Mouse (Mus musculus) stomach, embryonic 15.5 days (tissue): Measurements from ENCODE around the gene Ppp4r2. TPM values are rescaled to one million over a fixed set of nuclear protein-coding genes. Genes with fewer than 3 reads are reported as not detected.

Experiments used
- ATAC-seq: fragments of 200-750 bp; cut with Nextera tagmentation; 2 replicates; pipeline ENCODE4 v1.8.0; 2017; ENCODE audit warnings: low read depth, moderate number of reproducible peaks, moderate TSS enrichment; ENCODE audit not compliant: insufficient read depth, low FRiP score
- H3K27ac ChIP-seq: fragments of 300-500 bp; sonication (generic); 2 replicates; pipeline ENCODE4 v1.5.1; 2015; ENCODE audit warnings: mild to moderate bottlenecking, inconsistent platforms
- H3K27me3 ChIP-seq: fragments of 300-500 bp; sonication (generic); replicated peaks from 2 replicates; pipeline ENCODE4 v1.6.1; 2015; ENCODE audit warnings: inconsistent platforms
- H3K36me3 ChIP-seq: fragments of 300-500 bp; sonication (generic); 2 replicates; pipeline ENCODE4 v1.6.1; 2015; ENCODE audit warnings: inconsistent platforms
- H3K4me1 ChIP-seq: fragments of 300-500 bp; sonication (generic); 2 replicates; pipeline ENCODE4 v1.6.1; 2015; ENCODE audit warnings: inconsistent platforms
- H3K4me2 ChIP-seq: fragments of 300-500 bp; sonication (generic); 2 replicates; pipeline ENCODE4 v1.6.1; 2015; ENCODE audit warnings: mild to moderate bottlenecking, inconsistent platforms
- H3K4me3 ChIP-seq: fragments of 300-500 bp; sonication (generic); replicated peaks from 2 replicates; pipeline ENCODE4 v1.5.1; 2015; ENCODE audit warnings: inconsistent platforms
- H3K9ac ChIP-seq: fragments of 300-500 bp; sonication (generic); 2 replicates; pipeline ENCODE4 v1.6.1; 2015; ENCODE audit warnings: inconsistent platforms
- H3K9me3 ChIP-seq: fragments of 300-500 bp; sonication (generic); 2 replicates; pipeline ENCODE4 v1.6.1; 2016; ENCODE audit warnings: inconsistent platforms
- WGBS: fragments of 180-500 bp; shearing (Covaris S2); methylation state at CpG from one replicate; pipeline ENCODE4 v1.1.7; 2015; 5-methylcytosine and 5-hydroxymethylcytosine counted together
- polyA plus RNA-seq: library from polyadenylated mRNA; unstranded; fragments of >200 nt; fragmentation: Nextera tagmentation; extraction: Ambion mirVana; gene quantifications from 2 replicates; pipeline ENCODE4 v1.2.1, GENCODE M21; 2015

Gene Ppp4r2
- polyA plus RNA-seq, 1 experiment from 2014 or later = 17.4 TPM

- H3K36me3 ChIP-seq = no peaks in the 10 kb centered on the region
- no peaks in the 10 kb centered on the region for H3K9me3 ChIP-seq
- 78% methylated on average over 6 of the region's 6 CpGs for WGBS
- no peak overlapping the region for H3K4me2 ChIP-seq
- H3K9ac ChIP-seq = no peak overlapping the region
- H3K4me1 ChIP-seq = no peaks in the 10 kb centered on the region
- H3K27ac ChIP-seq = no peak overlapping the region
- ATAC-seq = no peak
- no peak overlapping the region for H3K4me3 ChIP-seq
- 0 out of 2 replicates have a peak, but pooled peaks cover 3% of the 10 kb centered on the region for H3K27me3 ChIP-seq
These were observed 39.8 kb downstream of the Ppp4r2 start for GRCm38 (mm10) chr6:100873191-100873590.

- ATAC-seq = no peak
- H3K27me3 ChIP-seq = 0 out of 2 replicates have a peak, but pooled peaks cover 3% of the 10 kb centered on the region
- WGBS = 66% methylated on average over 20 of the region's 20 CpGs
- H3K4me1 ChIP-seq = no peaks in the 10 kb centered on the region
- H3K9ac ChIP-seq = no peak overlapping the region
- no peak overlapping the region for H3K4me2 ChIP-seq
- H3K4me3 ChIP-seq = no peak overlapping the region
- no peak overlapping the region for H3K27ac ChIP-seq
- no peaks in the 10 kb centered on the region for H3K9me3 ChIP-seq
- H3K36me3 ChIP-seq = no peaks in the 10 kb centered on the region
These were observed 42.6 kb downstream of the Ppp4r2 start for GRCm38 (mm10) chr6:100875862-100876623.

- Histone ChIP-seq H3K4me3 (no peak overlapping the region), H3K27ac (no peak overlapping the region), H3K4me2 (no peak overlapping the region), H3K9ac (no peak overlapping the region), H3K9me3 (no peaks in the 10 kb centered on the region), H3K4me1 (no peaks in the 10 kb centered on the region), H3K27me3 (0 out of 2 replicates have a peak, but pooled peaks cover 3% of the 10 kb centered on the region), H3K36me3 (no peaks in the 10 kb centered on the region)
- no peak for ATAC-seq
- 87% methylated on average over 12 of the region's 12 CpGs for WGBS
These were observed 43.2 kb downstream of the Ppp4r2 start for GRCm38 (mm10) chr6:100876624-100877017.

GRCm38 (mm10) chr6:100878546-100878945 lies 45.1 kb downstream of the Ppp4r2 start:
- ATAC-seq = no peak
- 78% methylated on average over 13 of the region's 13 CpGs for WGBS
- no peak overlapping the region for H3K27ac ChIP-seq
- H3K4me1 ChIP-seq = no peaks in the 10 kb centered on the region
- H3K4me2 ChIP-seq = no peak overlapping the region
- H3K36me3 ChIP-seq = no peaks in the 10 kb centered on the region
- no peak overlapping the region for H3K4me3 ChIP-seq
- H3K27me3 ChIP-seq = 0 out of 2 replicates have a peak, but pooled peaks cover 3% of the 10 kb centered on the region
- no peaks in the 10 kb centered on the region for H3K9me3 ChIP-seq
- H3K9ac ChIP-seq = no peak overlapping the region

GRCm38 (mm10) chr6:100879607-100880006 lies 46.2 kb downstream of the Ppp4r2 start:
- ATAC-seq = peak; percentile 74
- Histone ChIP-seq H3K9me3 (no peaks in the 10 kb centered on the region), H3K4me2 (no peak overlapping the region), H3K27ac (no peak overlapping the region), H3K4me3 (no peak overlapping the region), H3K36me3 (no peaks in the 10 kb centered on the region), H3K9ac (no peak overlapping the region), H3K4me1 (no peaks in the 10 kb centered on the region), H3K27me3 (0 out of 2 replicates have a peak, but pooled peaks cover 3% of the 10 kb centered on the region)
- WGBS = 36% methylated on average over 10 of the region's 10 CpGs

- Histone ChIP-seq H3K9ac (no peak overlapping the region), H3K4me2 (no peak overlapping the region), H3K36me3 (no peaks in the 10 kb centered on the region), H3K27me3 (no peaks in the 10 kb centered on the region), H3K4me3 (no peak overlapping the region), H3K9me3 (no peaks in the 10 kb centered on the region), H3K4me1 (no peaks in the 10 kb centered on the region), H3K27ac (no peak overlapping the region)
- no peak for ATAC-seq
- WGBS = 80% methylated on average over 9 of the region's 9 CpGs
These were observed 48.2 kb downstream of the Ppp4r2 start for GRCm38 (mm10) chr6:100881657-100882056.

- Histone ChIP-seq H3K4me2 (peak overlapping the region; percentile 46), H3K27me3 (no peaks in the 10 kb centered on the region), H3K27ac (no peak overlapping the region), H3K36me3 (no peaks in the 10 kb centered on the region), H3K4me3 (0 out of 2 replicates have a peak overlapping the region, but pooled peaks have one; percentile 19), H3K9me3 (no peaks in the 10 kb centered on the region), H3K9ac (no peak overlapping the region), H3K4me1 (no peaks in the 10 kb centered on the region)
- 19% methylated on average over 15 of the region's 15 CpGs for WGBS
- no peak for ATAC-seq
These were observed 49.2 kb downstream of the Ppp4r2 start for GRCm38 (mm10) chr6:100882381-100883213.

GRCm38 (mm10) chr6:100883233-100883632 lies 49.8 kb downstream of the Ppp4r2 start:
- WGBS = 50% methylated on average over 13 of the region's 13 CpGs
- Histone ChIP-seq H3K4me2 (no peak overlapping the region), H3K9me3 (no peaks in the 10 kb centered on the region), H3K4me3 (no peak overlapping the region), H3K9ac (no peak overlapping the region), H3K4me1 (no peaks in the 10 kb centered on the region), H3K27ac (no peak overlapping the region), H3K27me3 (no peaks in the 10 kb centered on the region), H3K36me3 (no peaks in the 10 kb centered on the region)
- no peak for ATAC-seq

GRCm38 (mm10) chr6:100884594-100885225 lies 51.3 kb downstream of the Ppp4r2 start:
- Histone ChIP-seq H3K9ac (no peak overlapping the region), H3K27me3 (no peaks in the 10 kb centered on the region), H3K4me2 (no peak overlapping the region), H3K9me3 (no peaks in the 10 kb centered on the region), H3K36me3 (no peaks in the 10 kb centered on the region), H3K4me3 (no peak overlapping the region), H3K27ac (no peak overlapping the region), H3K4me1 (no peaks in the 10 kb centered on the region)
- WGBS = 92% methylated on average over 12 of the region's 12 CpGs
- ATAC-seq = no peak

- 67% methylated on average over 7 of the region's 7 CpGs for WGBS
- Histone ChIP-seq H3K36me3 (no peaks in the 10 kb centered on the region), H3K4me3 (no peak overlapping the region), H3K4me2 (no peak overlapping the region), H3K9ac (no peak overlapping the region), H3K9me3 (no peaks in the 10 kb centered on the region), H3K27me3 (no peaks in the 10 kb centered on the region), H3K4me1 (no peaks in the 10 kb centered on the region), H3K27ac (no peak overlapping the region)
- no peak for ATAC-seq
These were observed 52.0 kb downstream of the Ppp4r2 start for GRCm38 (mm10) chr6:100885376-100885775.

GRCm38 (mm10) chr6:100887012-100887411 lies 53.6 kb downstream of the Ppp4r2 start:
- no peaks in the 10 kb centered on the region for H3K27me3 ChIP-seq
- no peak overlapping the region for H3K4me2 ChIP-seq
- H3K4me1 ChIP-seq = no peaks in the 10 kb centered on the region
- H3K27ac ChIP-seq = no peak overlapping the region
- no peaks in the 10 kb centered on the region for H3K9me3 ChIP-seq
- no peak overlapping the region for H3K4me3 ChIP-seq
- H3K36me3 ChIP-seq = no peaks in the 10 kb centered on the region
- ATAC-seq = no peak
- WGBS = 87% methylated on average over 9 of the region's 9 CpGs
- H3K9ac ChIP-seq = no peak overlapping the region

- Histone ChIP-seq H3K4me1 (no peaks in the 10 kb centered on the region), H3K4me3 (no peak overlapping the region), H3K4me2 (no peak overlapping the region), H3K27me3 (no peaks in the 10 kb centered on the region), H3K27ac (no peak overlapping the region), H3K9me3 (no peaks in the 10 kb centered on the region), H3K36me3 (no peaks in the 10 kb centered on the region), H3K9ac (no peak overlapping the region)
- ATAC-seq = no peak
- WGBS = 82% methylated on average over 6 of the region's 6 CpGs
These were observed 55.9 kb downstream of the Ppp4r2 start for GRCm38 (mm10) chr6:100889340-100889739.
